Mouse (Mus musculus): Measurements from ENCODE around the gene Myh9.

Gene Myh9

DNA sequence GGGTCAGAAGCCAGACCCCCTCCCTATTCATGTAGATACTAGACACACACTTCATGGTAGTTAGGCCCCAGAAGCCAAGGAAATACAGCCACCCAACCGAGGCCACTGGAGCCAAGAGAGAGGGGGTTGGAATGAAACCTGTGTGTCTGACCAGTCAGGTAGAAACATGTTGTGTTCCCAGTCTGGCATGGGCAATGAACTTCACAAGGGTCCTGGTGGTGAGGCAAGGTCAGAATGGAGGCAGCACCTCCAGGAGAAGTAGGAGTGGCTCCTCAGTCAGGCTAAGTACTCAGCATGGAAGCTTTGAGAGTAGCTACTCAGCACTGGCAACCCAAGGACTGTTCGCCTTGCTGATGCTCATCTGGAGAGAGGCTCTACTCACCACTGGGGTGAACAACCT, 12.4 kb downstream of the Myh9 start:
- DNase-seq (ENCODE audit: low read depth, low spot score): no peak

DNA sequence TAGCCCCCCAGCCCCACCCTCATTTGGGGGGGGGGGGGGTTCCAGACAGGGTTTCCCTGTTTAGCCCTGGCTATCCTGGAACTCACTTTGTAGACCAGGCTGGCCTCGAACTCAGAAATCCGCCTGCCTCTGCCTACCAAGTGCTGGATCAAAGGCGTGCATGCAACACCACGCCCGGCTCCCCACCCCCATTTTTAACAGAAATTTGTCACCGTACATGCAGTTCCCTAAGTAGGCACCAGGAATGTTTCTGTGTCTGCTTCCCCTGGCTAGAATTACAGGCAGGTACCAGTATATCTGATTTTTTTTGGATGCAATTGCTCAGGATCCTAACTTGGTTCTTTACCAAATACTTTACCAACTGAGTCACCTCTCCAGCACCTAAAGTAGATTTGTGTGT, 13.1 kb downstream of the Myh9 start:
- DNase-seq (ENCODE audit: low read depth, low spot score): no peak

DNA sequence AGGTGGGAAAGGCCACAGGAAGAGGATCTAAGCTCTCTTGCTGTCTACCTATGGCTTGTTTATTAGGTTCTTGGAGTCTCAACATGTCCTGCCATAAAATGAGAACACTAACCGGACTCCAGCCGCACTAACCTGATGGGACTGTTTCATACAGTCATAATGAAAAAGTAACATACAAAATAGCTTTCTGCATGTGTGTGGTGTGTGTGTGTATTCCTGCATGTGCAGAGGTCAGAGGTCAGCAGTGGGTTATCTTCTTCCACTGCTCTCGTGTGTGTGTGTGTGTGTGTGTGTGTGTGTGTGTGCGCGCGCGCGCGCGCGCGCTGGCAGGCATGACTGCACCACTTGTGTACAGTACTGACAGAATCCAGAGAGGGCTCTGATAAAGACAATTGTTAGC, 13.7 kb downstream of the Myh9 start:
- DNase-seq (ENCODE audit: low read depth, low spot score): no peak

DNA sequence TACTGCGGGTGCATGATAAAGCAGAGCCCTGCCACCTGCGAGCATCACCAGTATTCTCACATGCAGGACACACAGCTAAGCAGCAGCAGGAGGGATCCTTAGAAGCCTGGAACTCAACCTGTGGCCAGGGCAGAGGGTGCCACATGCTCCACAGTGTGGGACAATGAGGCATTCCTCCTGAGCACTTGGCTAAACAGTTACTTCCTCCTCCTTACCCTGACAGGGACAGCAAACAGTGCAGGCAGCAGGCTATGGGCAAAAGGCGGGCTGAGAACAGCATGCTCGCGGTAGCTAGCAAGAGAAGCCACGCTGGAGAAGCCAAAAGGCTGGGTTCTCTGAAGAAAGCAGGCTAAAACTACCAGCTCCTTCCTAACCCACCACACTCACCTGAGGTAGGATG, 14.2 kb downstream of the Myh9 start:
- no peak for DNase-seq (ENCODE audit: low read depth, low spot score)

DNA sequence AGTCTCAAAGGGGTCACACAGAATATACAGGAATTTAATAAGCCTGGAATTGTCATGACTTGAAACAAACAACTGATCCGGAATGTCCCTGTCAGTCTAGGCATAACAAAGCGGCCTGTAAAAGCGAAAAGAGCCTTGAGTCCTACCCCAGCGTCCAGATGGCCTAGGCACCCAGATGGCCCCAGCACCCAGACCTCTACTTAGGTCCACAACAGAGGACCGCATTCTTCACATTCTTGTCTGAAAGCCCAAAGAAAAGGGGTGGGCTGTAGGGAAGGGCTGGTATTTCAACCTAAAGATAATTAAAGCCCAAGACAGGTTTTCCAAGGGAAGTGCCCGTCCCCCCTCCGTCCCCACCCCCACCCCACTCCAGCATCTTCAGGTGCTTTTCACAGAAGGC, 14.6 kb downstream of the Myh9 start:
- no peak for DNase-seq (ENCODE audit: low read depth, low spot score)

DNA sequence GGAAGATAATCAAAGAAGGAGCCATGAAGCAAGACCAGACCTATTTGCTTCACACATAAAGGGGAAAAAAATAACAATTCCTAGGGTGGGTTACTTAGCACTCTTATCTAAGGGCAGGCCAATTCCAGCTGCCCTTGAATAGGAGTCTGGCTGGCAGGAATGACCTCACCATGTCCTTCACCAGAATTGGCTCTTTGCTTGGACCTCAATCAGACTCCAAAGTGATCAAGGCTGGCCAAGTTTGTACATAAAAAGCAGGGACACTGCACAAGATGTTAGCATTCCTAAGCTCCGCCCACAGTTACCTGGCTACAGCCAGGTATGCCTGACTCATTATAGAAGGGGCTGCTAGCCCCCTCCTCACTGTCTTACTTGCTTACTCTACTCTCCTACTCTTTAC, 16.6 kb downstream of the Myh9 start:
- no peak for DNase-seq (ENCODE audit: low read depth, low spot score)

DNA sequence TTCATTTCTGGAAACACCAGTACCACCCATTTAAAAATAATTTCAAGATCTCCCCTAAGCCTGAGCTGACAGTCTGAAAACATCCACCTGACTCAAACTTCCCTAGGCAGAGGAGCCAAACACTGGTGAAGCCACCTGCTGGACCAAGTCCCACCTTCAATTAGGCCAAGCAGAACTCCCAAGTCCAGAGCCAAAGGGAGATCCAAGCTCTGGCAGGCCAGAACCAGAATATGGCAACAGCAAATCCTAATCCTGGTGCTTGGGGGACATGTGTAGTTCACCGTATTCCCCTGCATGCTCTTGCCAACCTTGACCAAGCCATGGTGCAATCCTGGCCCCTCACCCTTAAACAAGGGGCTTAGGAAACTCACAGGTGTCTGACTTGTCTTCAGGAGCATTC, 17.7 kb downstream of the Myh9 start:
- no peak for DNase-seq (ENCODE audit: low read depth, low spot score)

DNA sequence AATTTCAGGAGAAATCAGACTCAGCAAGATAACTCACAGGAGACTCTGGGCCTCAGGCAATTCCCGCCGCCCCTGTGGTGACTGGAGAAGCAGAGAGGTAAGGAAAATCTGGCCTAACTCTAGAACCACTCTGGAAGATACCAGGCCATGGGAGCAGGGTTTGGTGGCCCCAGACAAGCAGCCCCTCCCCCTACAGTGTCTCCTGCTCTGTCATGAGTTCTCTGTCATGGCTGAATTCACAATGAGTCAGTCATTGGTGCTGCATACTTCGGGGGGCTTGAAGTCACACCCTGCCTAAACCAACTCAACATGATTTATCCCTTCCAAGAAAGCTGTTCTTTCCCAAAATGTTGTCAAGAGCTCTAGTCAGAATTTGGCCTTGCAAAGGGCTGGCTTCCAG, 18.3 kb downstream of the Myh9 start:
- no peak for DNase-seq (ENCODE audit: low read depth, low spot score)

DNA sequence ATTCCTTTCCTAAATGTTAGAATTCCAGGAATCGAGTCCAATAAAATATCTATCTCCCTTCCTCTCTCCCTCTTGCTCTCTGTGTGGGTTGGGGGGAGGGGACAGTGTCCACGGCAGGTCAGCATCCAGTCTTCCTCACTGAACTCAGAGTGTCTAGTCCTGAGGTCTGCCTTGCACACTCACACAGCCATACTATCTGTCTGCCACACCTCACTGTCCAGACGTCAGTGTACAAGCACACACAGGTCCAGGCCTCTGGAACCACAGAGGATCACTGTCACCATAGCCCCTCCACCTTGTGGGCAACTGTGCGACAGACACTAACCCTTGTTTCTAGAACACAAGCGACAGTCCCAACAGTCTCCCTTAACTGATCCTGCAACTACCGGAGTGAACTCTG, 18.8 kb downstream of the Myh9 start:
- DNase-seq (ENCODE audit: low read depth, low spot score): no peak

DNA sequence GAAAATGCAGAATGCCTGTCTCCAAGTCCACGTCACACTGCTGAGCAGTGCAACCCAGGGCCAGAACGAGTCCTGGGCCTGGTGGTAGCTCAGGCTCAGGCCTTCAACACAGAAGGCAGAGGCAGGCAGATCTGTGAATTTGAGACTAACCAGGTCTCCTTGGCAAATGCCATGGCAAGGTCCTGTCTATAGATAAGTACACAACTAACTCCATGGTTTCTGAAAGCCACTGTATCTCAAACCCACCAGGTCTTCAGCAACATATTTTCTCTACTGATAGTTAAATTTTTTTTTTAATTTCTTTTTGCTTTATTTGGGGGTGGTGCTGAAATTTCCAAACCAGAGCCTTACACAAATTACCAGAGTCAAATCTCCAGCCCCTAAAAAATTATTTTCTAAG, 19.3 kb downstream of the Myh9 start:
- DNase-seq (ENCODE audit: low read depth, low spot score): no peak

DNA sequence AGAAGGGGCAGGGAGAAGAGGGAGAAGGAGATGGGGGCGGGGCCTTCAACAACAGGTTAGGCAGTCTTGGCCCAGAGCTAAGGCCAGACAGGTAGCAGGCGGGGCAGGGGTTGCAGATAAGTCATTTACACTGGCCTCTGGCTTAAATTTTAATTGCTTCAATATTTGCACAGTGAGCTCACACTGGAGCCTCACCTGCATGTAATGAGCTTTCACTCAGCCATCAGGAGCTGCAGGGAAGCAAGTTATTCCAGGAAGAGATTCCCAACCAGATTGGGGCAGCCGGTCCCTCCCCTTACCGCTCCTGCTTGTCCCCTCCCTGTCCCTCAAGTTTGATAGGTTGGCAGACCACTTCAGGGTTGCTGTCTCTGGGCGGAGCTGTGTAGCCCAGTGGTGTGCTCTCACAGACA, 19.9 kb downstream of the Myh9 start:
- no peak for DNase-seq (ENCODE audit: low read depth, low spot score)

DNA sequence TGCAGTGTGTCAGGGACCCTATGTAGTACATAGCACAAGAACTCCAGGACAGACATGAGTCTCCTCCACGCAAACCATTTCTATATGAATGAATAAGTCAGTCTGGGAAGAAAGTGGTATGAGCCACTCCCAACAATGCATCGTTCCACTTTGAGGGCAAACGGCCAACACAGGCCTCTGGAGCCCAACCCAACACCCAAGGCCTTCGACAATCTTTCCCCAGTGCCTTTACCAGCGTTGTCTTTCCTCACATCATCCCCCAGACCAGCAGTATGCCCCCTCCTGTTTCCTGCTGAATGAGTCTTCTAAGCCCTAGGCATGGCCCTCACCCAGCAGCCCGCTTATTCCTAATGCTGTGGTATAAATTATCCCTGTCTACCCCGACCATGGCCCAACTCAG, 20.6 kb downstream of the Myh9 start:
- DNase-seq (ENCODE audit: low read depth, low spot score): no peak

DNA sequence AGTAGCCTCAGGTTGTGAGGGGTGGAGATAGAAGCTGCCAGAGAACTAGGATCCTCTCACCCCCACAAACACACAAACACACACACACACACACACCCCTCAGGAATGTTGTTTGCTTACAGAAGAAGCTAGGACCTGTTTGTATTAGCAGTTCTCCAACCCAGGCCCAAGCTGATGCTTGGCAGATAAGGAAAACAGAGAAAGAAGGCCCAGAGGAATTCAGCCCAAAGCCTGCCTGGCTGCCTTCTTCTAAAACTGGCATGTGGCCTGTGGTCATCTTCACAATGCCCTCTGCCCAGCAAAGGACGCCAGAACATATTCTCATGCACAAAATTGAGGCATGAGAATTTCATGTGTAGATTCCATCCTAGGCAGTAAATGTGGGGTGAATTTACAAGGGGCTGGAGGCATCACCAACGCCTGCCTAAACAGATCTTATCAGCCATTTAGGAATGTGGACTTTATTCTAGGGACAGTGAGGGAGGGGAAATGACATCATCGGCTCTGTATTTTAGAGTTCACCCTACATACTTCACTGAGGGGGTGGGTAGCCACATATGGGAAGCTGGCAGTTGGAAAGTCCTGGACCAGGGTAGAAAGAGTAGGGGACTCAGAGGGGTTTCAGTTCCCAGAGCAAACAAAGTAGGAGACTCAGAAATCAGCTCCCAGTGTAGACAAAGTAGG, 21.4 kb downstream of the Myh9 start:
- DNase-seq (ENCODE audit: low read depth, low spot score): no peak

DNA sequence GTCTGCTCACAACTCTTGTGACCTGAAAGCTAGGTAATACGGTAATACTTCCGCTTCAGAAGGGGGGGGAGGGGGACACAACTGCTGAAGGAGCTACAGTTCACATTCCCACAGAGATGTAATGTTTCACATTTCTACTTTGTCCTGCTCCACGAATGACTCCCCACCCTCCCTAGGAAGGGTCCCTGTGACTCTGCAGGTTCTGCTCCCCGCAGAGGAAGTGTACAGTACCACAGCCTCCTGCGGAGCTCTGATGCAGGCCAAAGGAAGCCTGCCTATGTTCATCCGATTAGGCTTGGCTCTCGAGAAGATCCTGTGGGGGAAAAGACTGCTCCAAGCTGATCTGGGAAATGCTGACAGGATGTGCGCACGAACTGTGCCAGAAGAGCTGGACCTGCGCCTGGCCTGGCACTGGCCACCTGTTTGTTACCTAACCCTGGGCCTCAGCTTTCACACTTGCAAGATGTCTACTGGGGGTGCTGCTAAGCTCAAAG, 22.0 kb downstream of the Myh9 start:
- DNase-seq (ENCODE audit: low read depth, low spot score): no peak

DNA sequence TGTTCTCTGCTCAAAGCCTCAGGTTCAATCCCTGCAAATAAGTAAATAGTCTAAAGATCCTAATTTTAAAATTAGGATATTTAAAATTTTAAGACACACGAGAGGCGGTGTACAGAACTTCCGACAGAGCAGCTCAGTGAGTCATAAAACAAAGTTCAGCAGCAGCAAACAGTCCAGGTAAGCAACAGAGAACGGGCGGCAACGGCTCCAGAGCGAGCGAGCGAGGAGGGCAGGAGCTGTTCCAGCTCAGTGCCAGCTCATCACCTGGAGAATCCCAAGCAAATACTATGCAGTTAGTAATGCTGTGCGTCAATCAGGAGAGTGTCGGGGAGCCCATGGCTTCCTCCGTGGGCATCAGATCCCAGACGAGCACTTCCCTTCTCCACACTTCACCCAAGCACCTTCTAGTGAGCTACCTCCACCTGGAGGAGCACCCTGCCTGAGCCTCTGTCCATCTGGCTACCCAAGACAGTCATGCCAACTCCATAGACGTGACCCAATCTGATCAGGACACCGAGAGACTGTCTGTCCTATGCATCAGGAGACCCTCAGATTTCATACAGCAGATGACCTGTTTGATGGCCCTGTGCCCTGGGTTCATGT, 23.3 kb downstream of the Myh9 start:
- no peak for DNase-seq (ENCODE audit: low read depth, low spot score)

DNA sequence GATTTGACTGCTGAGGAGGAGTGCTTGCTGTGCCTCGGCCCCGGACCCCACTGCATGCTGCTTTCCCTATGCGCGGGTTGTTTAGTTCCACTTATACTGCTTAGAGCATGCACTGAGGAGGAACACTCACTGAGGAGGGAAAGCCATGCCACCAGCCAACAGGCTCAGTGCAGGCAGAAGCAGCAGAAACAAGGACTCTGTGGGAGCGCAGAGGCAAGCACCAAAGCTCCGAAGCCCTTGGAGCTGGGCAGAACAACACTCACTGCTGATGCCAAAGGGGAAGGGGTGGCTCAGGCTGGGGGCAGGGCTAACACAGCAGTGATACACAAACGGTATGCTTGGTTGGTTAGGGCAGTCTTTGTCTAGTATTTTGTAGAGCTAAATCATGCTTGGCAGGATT, 24.6 kb downstream of the Myh9 start:
- no peak for DNase-seq (ENCODE audit: low read depth, low spot score)

DNA sequence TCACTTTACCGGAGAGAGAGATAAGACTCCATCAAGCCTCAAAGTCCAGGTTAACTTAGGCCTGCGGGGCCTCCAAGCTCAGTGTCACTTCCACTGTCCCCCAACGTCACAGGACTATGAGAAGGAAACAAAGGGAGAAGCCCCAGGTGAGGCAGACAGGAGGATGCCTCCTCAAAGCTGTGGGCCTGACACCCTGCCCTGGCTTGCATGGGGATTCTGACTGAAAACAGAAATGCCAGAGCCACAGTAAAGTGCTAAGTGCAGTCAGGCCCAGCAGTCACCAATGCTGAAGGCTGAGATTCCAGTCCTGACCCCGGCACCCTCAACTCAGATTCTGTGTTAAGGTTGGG, 25.4 kb downstream of the Myh9 start:
- DNase-seq (ENCODE audit: low read depth, low spot score): no peak

DNA sequence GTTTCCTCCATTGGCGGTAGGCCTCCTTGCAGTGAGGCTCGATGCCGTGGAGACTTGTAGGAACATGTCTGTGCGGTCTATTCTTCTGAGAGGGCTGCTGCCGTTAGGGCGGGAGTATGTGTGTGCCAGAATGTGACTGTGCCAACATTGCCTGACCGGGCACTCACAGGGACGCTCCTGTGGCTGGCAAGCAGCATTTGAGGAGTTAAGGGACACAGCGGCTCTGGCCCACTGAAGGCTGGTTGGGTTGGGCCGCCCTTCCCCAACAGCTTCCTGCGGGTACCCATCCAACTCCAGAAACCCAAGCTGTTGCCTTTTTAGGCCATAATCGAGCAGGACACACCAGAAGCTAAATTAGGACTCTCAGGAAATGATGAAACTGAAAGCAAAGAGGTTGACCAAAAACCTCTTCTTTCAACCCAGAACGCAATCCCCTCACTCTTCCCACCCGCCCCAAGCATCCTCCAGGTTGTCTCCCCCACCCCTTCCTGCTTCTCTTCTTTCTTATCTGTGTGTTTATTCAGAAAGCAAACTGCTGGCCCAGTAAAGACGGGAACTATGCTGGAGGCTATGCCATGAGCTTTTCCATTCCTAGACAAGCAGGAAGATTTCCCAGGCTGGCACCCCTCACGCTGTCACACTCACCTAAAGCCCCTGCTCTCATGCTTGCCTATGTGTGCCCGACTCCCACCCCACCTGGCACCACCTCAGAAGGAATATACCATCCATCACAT, 25.9 kb downstream of the Myh9 start:
- no peak for DNase-seq (ENCODE audit: low read depth, low spot score)

DNA sequence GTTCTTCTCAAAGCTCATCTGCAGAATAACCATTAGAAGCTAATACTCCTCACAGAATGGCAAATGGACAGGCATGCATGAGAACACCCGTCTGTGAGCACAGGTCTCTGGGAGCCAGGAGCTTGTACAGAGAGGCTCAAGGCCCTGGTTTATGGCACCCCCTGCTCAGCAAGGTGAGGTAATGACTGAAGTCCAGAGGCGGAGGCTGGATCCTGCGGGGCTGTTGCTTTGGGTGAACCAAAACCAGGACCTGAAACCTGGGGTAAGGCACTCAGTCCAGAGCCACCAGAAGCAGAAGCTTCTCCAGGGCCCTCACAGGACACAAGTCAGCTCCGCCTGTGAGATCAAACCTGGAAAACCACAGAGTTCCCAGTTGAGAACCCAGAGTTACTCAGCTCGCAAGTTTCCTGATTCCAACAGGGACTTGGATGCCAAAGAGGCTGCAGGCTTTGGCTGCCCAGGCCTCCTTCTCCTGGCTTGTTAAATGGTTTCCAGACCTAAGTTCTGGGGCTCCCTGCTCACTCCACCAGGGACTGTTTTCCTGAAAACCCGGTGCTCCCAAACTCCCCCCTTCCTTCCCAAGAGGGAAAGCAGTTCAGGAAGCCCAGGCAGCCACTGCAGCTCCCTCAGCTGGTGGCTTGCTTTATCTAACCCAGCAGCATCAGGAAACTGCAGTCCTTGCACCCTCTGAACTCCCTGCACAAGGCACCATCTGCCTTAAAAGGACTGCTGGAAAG, 28.2 kb downstream of the Myh9 start:
- no peak for DNase-seq (ENCODE audit: low read depth, low spot score)

DNA sequence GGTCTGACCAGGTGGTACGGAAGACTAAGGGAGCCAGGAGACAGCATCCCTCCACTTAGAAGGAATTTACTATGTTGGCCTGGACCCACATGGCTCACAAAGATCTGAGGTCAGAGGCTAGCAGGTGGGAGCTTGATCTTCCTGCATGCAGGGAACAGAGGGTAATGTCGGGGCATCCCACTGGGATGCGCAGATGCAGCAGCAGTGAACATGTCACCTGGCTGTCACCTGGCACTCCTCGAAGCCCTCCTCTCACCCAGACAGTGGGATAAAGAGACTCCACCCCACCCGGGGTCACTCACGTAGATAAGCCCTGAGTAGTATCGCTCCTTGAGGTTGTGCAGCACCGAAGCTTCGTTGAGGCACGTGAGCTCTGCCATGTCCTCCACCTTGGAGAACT, 29.4 kb downstream of the Myh9 start:
- no peak for DNase-seq (ENCODE audit: low read depth, low spot score)

DNA sequence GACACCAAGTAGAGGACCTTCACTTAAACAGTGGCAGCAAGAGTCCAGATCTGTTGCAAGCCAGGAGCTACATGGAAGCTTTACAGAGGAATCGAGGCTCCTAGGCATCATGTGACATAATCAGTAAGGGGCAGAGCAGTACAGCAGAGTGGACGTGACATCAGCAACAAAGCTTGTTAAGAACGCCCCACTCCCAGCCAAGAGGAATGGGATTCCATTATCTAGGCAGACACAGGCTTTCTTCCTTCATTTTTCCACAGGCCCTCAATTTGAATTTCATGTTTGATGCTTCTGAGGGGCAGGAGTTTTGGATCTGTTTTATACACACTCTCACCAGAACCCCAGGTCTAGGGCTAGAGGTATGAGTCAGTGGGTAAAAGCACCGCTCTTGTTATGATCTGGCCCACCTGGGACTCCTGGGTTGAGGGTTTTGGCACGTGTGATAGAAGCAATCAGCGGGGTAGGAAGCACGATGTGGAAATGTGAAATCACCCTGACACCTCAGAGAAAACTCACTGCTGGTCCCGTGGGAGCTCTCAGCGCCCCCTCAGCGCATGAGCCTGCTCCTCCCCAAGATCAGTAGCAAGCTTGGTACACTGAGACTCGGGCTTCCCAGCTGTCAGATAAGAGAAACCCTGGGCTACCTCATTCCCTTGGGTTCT, 30.7 kb downstream of the Myh9 start:
- no peak for DNase-seq (ENCODE audit: low read depth, low spot score)
